Mouse (Mus musculus): ENCODE data around the gene Mboat7.

DNA sequence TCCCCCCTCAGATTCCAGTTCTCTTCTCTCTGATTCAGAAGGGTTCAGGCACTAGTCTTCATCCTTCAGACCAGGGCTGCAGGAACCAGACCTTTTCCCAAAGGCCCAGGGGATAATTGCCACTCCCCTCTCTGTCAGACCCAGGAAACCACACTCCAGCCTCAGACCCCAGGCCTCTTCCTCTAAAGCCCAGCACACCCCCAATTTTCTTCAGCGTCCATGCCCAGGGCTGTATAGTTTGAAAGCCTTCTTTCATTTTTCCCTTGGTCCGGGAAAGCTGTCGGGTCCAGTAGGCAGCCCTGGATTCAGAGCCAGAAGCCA lies 18.1 kb downstream of the Mboat7 start:
- no peak for TF ChIP-seq CTCF (IDR thresholded peaks at IDR 0.05; ENCODE audit: control insufficient read depth, insufficient read depth, insufficient read length)
- TF ChIP-seq USF1 (IDR thresholded peaks at IDR 0.05; ENCODE audit: low read depth): no peak
- no peak for TF ChIP-seq MYOD1 (IDR thresholded peaks at IDR 0.05; ENCODE audit: control insufficient read depth, insufficient read length, low read depth)
- TF ChIP-seq MAX (IDR thresholded peaks at IDR 0.05): no peak
- TF ChIP-seq CEBPB (IDR thresholded peaks at IDR 0.05; ENCODE audit: low read depth): no peak
- no peak for TF ChIP-seq FOSL1 (IDR thresholded peaks at IDR 0.05; ENCODE audit: insufficient read depth, low read length, poor library complexity, severe bottlenecking)

Measured in C2C12 (cell line).